In genomic region chr8:48082343-48082742, GRCm38 (mm10) we compare ENCODE assay signal across 33 mouse cellular contexts. TPM values are rescaled to one million over a fixed set of nuclear protein-coding genes. Genes with fewer than 3 reads are reported as not detected.
DNase-seq lines count a peak whose midpoint lies in the region; ATAC-seq and TF ChIP-seq lines count a peak whose summit lies in the region.
"Had no signal": no experiment of that assay in that cellular context is flagged by ENCODE, and none has a peak within 500 bp of the region (broad histone marks: within the 10 kb centered on the region; RNA-seq: fewer than 3 reads in every experiment).

No protein-coding gene starts in this region.

- no peak overlapping the region for H3K27ac ChIP-seq in embryonic facial prominence, embryonic 15.5 days (replicated peaks)
- H3K27ac ChIP-seq in embryonic facial prominence, embryonic 10.5 days (replicated peaks), result no peak overlapping the region
- no peak overlapping the region for H3K27ac ChIP-seq in hindbrain, embryonic 16.5 days (ENCODE audit: low read depth, low read length)
- H3K27ac ChIP-seq in hindbrain, embryonic 13.5 days, result no peak overlapping the region
- H3K27ac ChIP-seq in midbrain, postnatal 0 days (ENCODE audit: low read depth, low read length), result no peak overlapping the region
- no peak overlapping the region for H3K27ac ChIP-seq in midbrain, embryonic 11.5 days (ENCODE audit: low read depth, low read length)
- H3K27ac ChIP-seq: embryonic facial prominence, embryonic 12.5 days; forebrain, embryonic 10.5 days; forebrain, embryonic 15.5 days; hindbrain, embryonic 15.5 days; kidney, postnatal 0 days; liver, embryonic 12.5 days; neural tube, embryonic 15.5 days had no signal

- H3K4me1 ChIP-seq in embryonic facial prominence, embryonic 15.5 days, result no peaks in the 10 kb centered on the region
- no peaks in the 10 kb centered on the region for H3K4me1 ChIP-seq in embryonic facial prominence, embryonic 10.5 days
- H3K4me1 ChIP-seq in hindbrain, embryonic 16.5 days (ENCODE audit: control insufficient read depth, insufficient read depth, low read depth, low read length), result no peaks in the 10 kb centered on the region
- no peaks in the 10 kb centered on the region for H3K4me1 ChIP-seq in hindbrain, embryonic 13.5 days (replicated peaks)
- H3K4me1 ChIP-seq in midbrain, postnatal 0 days (ENCODE audit: insufficient read depth, low read length), result no peaks in the 10 kb centered on the region
- no peaks in the 10 kb centered on the region for H3K4me1 ChIP-seq in midbrain, embryonic 11.5 days (ENCODE audit: control insufficient read depth, insufficient read depth, low read length)
- H3K4me1 ChIP-seq: embryonic facial prominence, embryonic 12.5 days; forebrain, embryonic 10.5 days; forebrain, embryonic 15.5 days; hindbrain, embryonic 15.5 days; liver, embryonic 12.5 days had no signal

- WGBS in embryonic facial prominence, embryonic 15.5 days, result 71% methylated on average over 10 of the region's 10 CpGs
- 86% methylated on average over 10 of the region's 10 CpGs for WGBS in embryonic facial prominence, embryonic 10.5 days
- 64% methylated on average over 10 of the region's 10 CpGs for WGBS in hindbrain, embryonic 16.5 days
- WGBS in hindbrain, embryonic 13.5 days, result 80% methylated on average over 10 of the region's 10 CpGs
- 78% methylated on average over 10 of the region's 10 CpGs for WGBS in midbrain, postnatal 0 days
- WGBS in midbrain, embryonic 11.5 days, result 86% methylated on average over 10 of the region's 10 CpGs

- H3K4me3 ChIP-seq in embryonic facial prominence, embryonic 15.5 days (replicated peaks), result no peak overlapping the region
- no peak overlapping the region for H3K4me3 ChIP-seq in embryonic facial prominence, embryonic 10.5 days
- H3K4me3 ChIP-seq in hindbrain, embryonic 16.5 days (ENCODE audit: low read length), result no peak overlapping the region
- H3K4me3 ChIP-seq in hindbrain, embryonic 13.5 days, result no peak overlapping the region
- no peak overlapping the region for H3K4me3 ChIP-seq in midbrain, postnatal 0 days (ENCODE audit: low read depth, low read length)
- H3K4me3 ChIP-seq in midbrain, embryonic 11.5 days (ENCODE audit: low read depth, low read length), result no peak overlapping the region
- H3K4me3 ChIP-seq: embryonic facial prominence, embryonic 12.5 days; forebrain, embryonic 10.5 days; forebrain, embryonic 15.5 days; hindbrain, embryonic 15.5 days; liver, embryonic 12.5 days; neural tube, embryonic 15.5 days had no signal

- H3K9ac ChIP-seq in embryonic facial prominence, embryonic 15.5 days, result 0 out of 2 replicates have a peak overlapping the region, but pooled peaks have one; percentile 2
- H3K9ac ChIP-seq in hindbrain, embryonic 16.5 days (ENCODE audit: low read depth, low read length), result no peak overlapping the region
- no peak overlapping the region for H3K9ac ChIP-seq in hindbrain, embryonic 13.5 days
- no peak overlapping the region for H3K9ac ChIP-seq in midbrain, postnatal 0 days (replicated peaks; ENCODE audit: low read length, poor library complexity, severe bottlenecking)
- H3K9ac ChIP-seq in midbrain, embryonic 11.5 days (ENCODE audit: low read length), result no peak overlapping the region
- H3K9ac ChIP-seq: embryonic facial prominence, embryonic 12.5 days; forebrain, embryonic 15.5 days; hindbrain, embryonic 15.5 days; liver, embryonic 12.5 days; liver, postnatal 0 days; neural tube, embryonic 15.5 days had no signal

- no peaks in the 10 kb centered on the region for H3K9me3 ChIP-seq in embryonic facial prominence, embryonic 15.5 days (replicated peaks)
- no peaks in the 10 kb centered on the region for H3K9me3 ChIP-seq in embryonic facial prominence, embryonic 10.5 days
- no peaks in the 10 kb centered on the region for H3K9me3 ChIP-seq in hindbrain, embryonic 16.5 days (ENCODE audit: control insufficient read depth, low read length)
- no peaks in the 10 kb centered on the region for H3K9me3 ChIP-seq in hindbrain, embryonic 13.5 days
- no peaks in the 10 kb centered on the region for H3K9me3 ChIP-seq in midbrain, postnatal 0 days (ENCODE audit: low read length)
- H3K9me3 ChIP-seq in midbrain, embryonic 11.5 days (ENCODE audit: control insufficient read depth, low read length), result no peaks in the 10 kb centered on the region
- H3K9me3 ChIP-seq: embryonic facial prominence, embryonic 12.5 days; forebrain, embryonic 10.5 days; forebrain, embryonic 15.5 days; hindbrain, embryonic 15.5 days; liver, embryonic 12.5 days; neural tube, embryonic 15.5 days had no signal

- no peak for DNase-seq in embryonic facial prominence, embryonic 10.5 days (ENCODE audit: low spot score)
- DNase-seq in midbrain, postnatal 0 days (ENCODE audit: low spot score), result peak; percentile 30
- no peak for DNase-seq in midbrain, embryonic 11.5 days (ENCODE audit: low spot score, missing footprints)
- no peak for DNase-seq in layer of hippocampus, adult 9-10 months (ENCODE audit: low spot score)
- no peak for DNase-seq in frontal cortex, postnatal 25 days (ENCODE audit: low spot score in 2 of 2)
- DNase-seq: adrenal gland, postnatal 25 days; cerebellum, adult 2 months; cerebellum, postnatal 36 days; heart, adult 18-20 months; heart, postnatal 4 days; kidney, adult 8-10 months; kidney, postnatal 4 days; layer of hippocampus, postnatal 36 days; left cerebral cortex, postnatal 4 days; liver, postnatal 0 days; lung, postnatal 4 days; midbrain, embryonic 14.5 days; retina, postnatal 1 day; right cerebral cortex, postnatal 14 days; spleen, adult 18-20 months; thymus, postnatal 14 days had no signal

- TF ChIP-seq CTCF in midbrain, postnatal 0 days (IDR thresholded peaks at IDR 0.05), result no peak

- H3K27me3 ChIP-seq in embryonic facial prominence, embryonic 15.5 days, result no peaks in the 10 kb centered on the region
- no peaks in the 10 kb centered on the region for H3K27me3 ChIP-seq in embryonic facial prominence, embryonic 10.5 days (replicated peaks; ENCODE audit: low read depth, poor library complexity, severe bottlenecking)
- H3K27me3 ChIP-seq in hindbrain, embryonic 16.5 days (replicated peaks; ENCODE audit: control insufficient read depth, insufficient read depth, low read length), result no peaks in the 10 kb centered on the region
- no peaks in the 10 kb centered on the region for H3K27me3 ChIP-seq in hindbrain, embryonic 13.5 days
- H3K27me3 ChIP-seq in midbrain, postnatal 0 days (ENCODE audit: insufficient read depth, low read length), result no peaks in the 10 kb centered on the region
- no peaks in the 10 kb centered on the region for H3K27me3 ChIP-seq in midbrain, embryonic 11.5 days (ENCODE audit: control insufficient read depth, insufficient read depth, low read length)
- H3K27me3 ChIP-seq: embryonic facial prominence, embryonic 12.5 days; forebrain, embryonic 15.5 days; hindbrain, embryonic 15.5 days; liver, embryonic 12.5 days; neural tube, embryonic 15.5 days had no signal

- no peak for ATAC-seq in embryonic facial prominence, embryonic 15.5 days (ENCODE audit: insufficient number of reproducible peaks, low FRiP score, low TSS enrichment, low read depth)
- ATAC-seq in hindbrain, embryonic 16.5 days, result 0 out of 2 replicates have a peak, but pooled peaks have one; percentile 37
- no peak for ATAC-seq in hindbrain, embryonic 13.5 days (ENCODE audit: low FRiP score)
- ATAC-seq in midbrain, postnatal 0 days (ENCODE audit: low FRiP score), result no peak
- ATAC-seq in midbrain, embryonic 11.5 days (ENCODE audit: low FRiP score), result no peak
- ATAC-seq: forebrain, embryonic 15.5 days; intestine, embryonic 16.5 days; liver, embryonic 12.5 days; liver, postnatal 0 days had no signal

- no peaks in the 10 kb centered on the region for H3K36me3 ChIP-seq in embryonic facial prominence, embryonic 15.5 days
- H3K36me3 ChIP-seq in embryonic facial prominence, embryonic 10.5 days (replicated peaks), result no peaks in the 10 kb centered on the region
- H3K36me3 ChIP-seq in hindbrain, embryonic 16.5 days (ENCODE audit: control insufficient read depth, insufficient read depth, low read length), result no peaks in the 10 kb centered on the region
- H3K36me3 ChIP-seq in hindbrain, embryonic 13.5 days, result no peaks in the 10 kb centered on the region
- no peaks in the 10 kb centered on the region for H3K36me3 ChIP-seq in midbrain, postnatal 0 days (ENCODE audit: insufficient read depth, low read length)
- H3K36me3 ChIP-seq in midbrain, embryonic 11.5 days (ENCODE audit: control insufficient read depth, insufficient read depth, low read length), result no peaks in the 10 kb centered on the region
- H3K36me3 ChIP-seq: embryonic facial prominence, embryonic 12.5 days; forebrain, embryonic 10.5 days; forebrain, embryonic 15.5 days; hindbrain, embryonic 15.5 days; liver, embryonic 12.5 days; neural tube, embryonic 15.5 days had no signal

- H3K4me2 ChIP-seq in embryonic facial prominence, embryonic 15.5 days (replicated peaks), result no peak overlapping the region
- H3K4me2 ChIP-seq in hindbrain, embryonic 16.5 days (ENCODE audit: low read length), result no peak overlapping the region; the same call in 1 of the 2 replicates
- no peak overlapping the region for H3K4me2 ChIP-seq in hindbrain, embryonic 13.5 days
- H3K4me2 ChIP-seq in midbrain, postnatal 0 days (ENCODE audit: low read depth, low read length, poor library complexity, severe bottlenecking), result no peak overlapping the region
- no peak overlapping the region for H3K4me2 ChIP-seq in midbrain, embryonic 11.5 days
- H3K4me2 ChIP-seq: embryonic facial prominence, embryonic 12.5 days; forebrain, embryonic 15.5 days; heart, embryonic 11.5 days; hindbrain, embryonic 15.5 days; liver, embryonic 12.5 days; neural tube, embryonic 15.5 days had no signal

RNA-seq across cellular contexts. Expression of gene Dctd, which starts 16.5 kb away (rescaled TPM):
- 24.3 and 24.9 TPM in 2 replicates for polyA plus RNA-seq in embryonic facial prominence, embryonic 15.5 days (2015; fragmentation: Nextera tagmentation; extraction: Ambion mirVana)
- polyA plus RNA-seq in embryonic facial prominence, embryonic 10.5 days (2016; fragmentation: Nextera tagmentation; extraction: Ambion mirVana), result 57.0 and 58.7 TPM in 2 replicates
- 14.7 and 16.4 TPM in 2 replicates for polyA plus RNA-seq in hindbrain, embryonic 16.5 days (2015; fragmentation: Nextera tagmentation; extraction: Ambion mirVana)
- polyA plus RNA-seq in hindbrain, embryonic 13.5 days (2015; fragmentation: Nextera tagmentation; extraction: Ambion mirVana), result 8.4 and 9.0 TPM in 2 replicates
- total RNA-seq in midbrain, postnatal 0 days (2014; rRNA removed), result 14.2 and 20.9 TPM in 2 replicates
- 11.7 and 12.9 TPM in 2 replicates for polyA plus RNA-seq in midbrain, postnatal 0 days (2015; fragmentation: Nextera tagmentation; extraction: Ambion mirVana)
- 21.2 and 26.5 TPM in 2 replicates for polyA plus RNA-seq in midbrain, embryonic 11.5 days (2014; fragmentation: Nextera tagmentation; extraction: Ambion mirVana)
